Mouse (Mus musculus) testis, adult 2 months (tissue): Measurements from ENCODE around the gene Adgrv1. TPM values are rescaled to one million over a fixed set of nuclear protein-coding genes. Genes with fewer than 3 reads are reported as not detected.

Source experiments
- H3K27ac ChIP-seq: fragments of 200-500 bp; 2 replicates; pipeline ENCODE4 v1.5.1; 2012; ENCODE audit warnings: low read depth, low read length; ENCODE audit not compliant: control insufficient read depth, insufficient read depth
- H3K27me3 ChIP-seq: fragments of 200-500 bp; 2 replicates; pipeline ENCODE4 v1.6.1; 2012; ENCODE audit warnings: mild to moderate bottlenecking, low read length, moderate library complexity; ENCODE audit not compliant: control insufficient read depth, insufficient read depth
- H3K36me3 ChIP-seq: fragments of 200-500 bp; 2 replicates; pipeline ENCODE4 v1.6.1; 2012; ENCODE audit warnings: mild to moderate bottlenecking, low read length; ENCODE audit not compliant: control insufficient read depth, insufficient read depth
- H3K4me1 ChIP-seq: fragments of 200-500 bp; 2 replicates; pipeline ENCODE4 v1.6.1; 2012; ENCODE audit warnings: low read length; ENCODE audit not compliant: control insufficient read depth, insufficient read depth
- H3K4me3 ChIP-seq: fragments of 200-500 bp; 2 replicates; pipeline ENCODE4 v1.5.1; 2012; ENCODE audit warnings: low read depth, mild to moderate bottlenecking, low read length, moderate library complexity, mixed read lengths; ENCODE audit not compliant: control insufficient read depth
- CTCF ChIP-seq: fragments of 200-500 bp; IDR thresholded peaks from 2 replicates; pipeline ENCODE4 v1.5.1; 2012; ENCODE audit warnings: low read depth, mild to moderate bottlenecking, inconsistent platforms, low read length, moderate library complexity; ENCODE audit not compliant: control insufficient read depth, insufficient read depth, insufficient replicate concordance
- POLR2A ChIP-seq: fragments of 200-500 bp; IDR thresholded peaks from 2 replicates; pipeline ENCODE4 v1.6.1; 2012; ENCODE audit warnings: low read depth, mild to moderate bottlenecking, inconsistent platforms, low read length, moderate library complexity; ENCODE audit not compliant: control insufficient read depth
- polyA plus RNA-seq: library from polyadenylated mRNA; depleted of rRNA; stranded (reverse); fragments of >200 nt; gene quantifications from 2 replicates; pipeline ENCODE4 v1.2.3, GENCODE M21; 2012

Gene Adgrv1
- polyA plus RNA-seq, 1 experiment = 6.7 TPM

DNA sequence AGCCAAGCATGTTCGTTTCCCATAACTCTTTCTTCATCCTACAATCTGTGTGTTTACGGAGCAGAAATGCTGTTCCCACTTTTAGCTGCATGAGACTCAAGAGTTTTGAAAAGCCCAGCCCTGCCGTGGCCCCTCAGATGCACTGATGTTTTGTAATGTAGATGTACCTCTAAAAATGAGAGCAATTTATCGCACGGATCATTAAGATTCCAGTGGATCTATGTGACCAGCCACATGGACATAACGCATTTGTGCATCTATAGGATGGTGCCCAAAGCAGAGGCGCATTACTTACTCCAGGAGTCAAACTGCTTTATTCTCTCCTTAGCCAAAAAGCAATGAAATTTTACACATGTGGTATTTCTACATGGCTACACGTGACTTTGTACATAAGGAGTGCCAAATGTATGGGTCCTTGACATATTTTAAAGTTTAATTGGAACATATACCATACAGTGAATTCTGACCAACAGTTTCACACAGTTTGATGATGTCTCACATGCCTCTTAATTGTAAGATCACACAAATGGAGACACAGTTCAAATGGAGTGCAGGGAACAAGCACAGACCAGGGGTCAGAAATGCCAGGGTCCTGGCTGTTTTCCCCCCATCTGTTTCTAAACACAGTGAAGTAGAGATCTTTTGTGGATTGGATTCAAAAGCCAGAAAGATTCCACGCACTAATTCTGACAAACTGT lies 35.9 kb downstream of the Adgrv1 start:
- H3K27me3 ChIP-seq = no peaks in the 10 kb centered on the region
- TF ChIP-seq POLR2A (no peak), CTCF (no peak)
- H3K36me3 ChIP-seq = no peaks in the 10 kb centered on the region
- H3K27ac ChIP-seq = no peak overlapping the region
- no peak overlapping the region for H3K4me3 ChIP-seq
- H3K4me1 ChIP-seq = no peaks in the 10 kb centered on the region

GRCm38 (mm10) chr13:81578692-81579091 lies 54.3 kb downstream of the Adgrv1 start:
- TF ChIP-seq POLR2A = no peak
- no peak for TF ChIP-seq CTCF
- Histone ChIP-seq H3K4me1 (no peaks in the 10 kb centered on the region), H3K27ac (no peak overlapping the region), H3K27me3 (no peaks in the 10 kb centered on the region), H3K4me3 (no peak overlapping the region), H3K36me3 (no peaks in the 10 kb centered on the region)

GRCm38 (mm10) chr13:81570241-81570821 lies 62.6 kb downstream of the Adgrv1 start:
- TF ChIP-seq CTCF = no peak
- no peak overlapping the region for H3K27ac ChIP-seq
- no peak overlapping the region for H3K4me3 ChIP-seq
- H3K4me1 ChIP-seq = no peaks in the 10 kb centered on the region
- H3K27me3 ChIP-seq = no peaks in the 10 kb centered on the region
- H3K36me3 ChIP-seq = no peaks in the 10 kb centered on the region

- Histone ChIP-seq H3K27me3 (no peaks in the 10 kb centered on the region), H3K4me1 (no peaks in the 10 kb centered on the region), H3K27ac (no peak overlapping the region), H3K4me3 (no peak overlapping the region), H3K36me3 (no peaks in the 10 kb centered on the region)
- TF ChIP-seq CTCF (no peak), POLR2A (no peak)
Measured at GRCm38 (mm10) chr13:81550024-81550423, 82.9 kb downstream of the Adgrv1 start.

DNA sequence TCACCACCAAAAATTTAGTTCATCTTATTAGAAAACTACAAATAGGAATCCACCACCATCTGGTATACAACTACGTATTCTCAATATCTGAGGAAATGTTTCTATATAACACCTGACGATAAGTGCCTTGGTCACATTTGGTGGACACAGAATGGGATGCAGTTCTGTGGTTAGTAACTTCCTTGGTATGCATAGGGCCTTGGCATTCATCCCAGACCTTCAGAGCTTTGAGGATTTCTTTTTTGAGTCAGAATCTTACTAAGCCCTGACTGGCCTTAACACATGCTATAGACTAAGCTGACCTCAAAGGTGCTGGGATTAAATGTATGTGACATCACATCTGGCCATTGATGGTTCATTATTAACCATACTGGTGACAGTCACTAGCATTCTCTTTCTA lies 98.0 kb downstream of the Adgrv1 start:
- Histone ChIP-seq H3K27me3 (no peaks in the 10 kb centered on the region), H3K27ac (no peak overlapping the region), H3K4me3 (no peak overlapping the region), H3K4me1 (no peaks in the 10 kb centered on the region), H3K36me3 (no peaks in the 10 kb centered on the region)
- TF ChIP-seq CTCF (no peak), POLR2A (no peak)

- no peak overlapping the region for H3K4me3 ChIP-seq
- H3K27me3 ChIP-seq = no peaks in the 10 kb centered on the region
- no peaks in the 10 kb centered on the region for H3K36me3 ChIP-seq
- no peak for TF ChIP-seq POLR2A
- no peak for TF ChIP-seq CTCF
- H3K4me1 ChIP-seq = no peaks in the 10 kb centered on the region
- H3K27ac ChIP-seq = no peak overlapping the region
Measured at GRCm38 (mm10) chr13:81526687-81527086, 106.3 kb downstream of the Adgrv1 start.

DNA sequence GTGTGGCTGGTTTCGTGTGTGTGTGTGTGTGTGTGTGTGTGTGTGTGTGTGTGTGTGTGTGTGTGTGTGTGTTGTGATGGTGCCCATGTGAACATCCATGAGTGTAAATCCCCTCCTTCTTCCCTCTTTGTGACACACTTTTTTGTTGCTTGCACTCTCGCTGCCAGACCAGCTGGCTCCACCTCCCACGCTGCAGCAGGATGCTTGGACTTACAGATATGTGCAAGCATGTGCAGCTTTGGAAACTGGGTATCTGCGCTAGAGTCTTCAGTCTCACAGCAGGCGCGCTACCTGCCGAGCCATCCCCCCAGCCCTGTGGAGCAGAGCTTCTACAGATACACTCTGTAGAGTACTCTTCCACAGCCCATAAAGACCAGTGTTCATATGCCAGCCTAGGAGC lies 122.8 kb downstream of the Adgrv1 start:
- Histone ChIP-seq H3K4me3 (no peak overlapping the region), H3K27me3 (no peaks in the 10 kb centered on the region), H3K36me3 (no peaks in the 10 kb centered on the region), H3K4me1 (no peaks in the 10 kb centered on the region), H3K27ac (no peak overlapping the region)
- TF ChIP-seq CTCF (no peak), POLR2A (no peak)

DNA sequence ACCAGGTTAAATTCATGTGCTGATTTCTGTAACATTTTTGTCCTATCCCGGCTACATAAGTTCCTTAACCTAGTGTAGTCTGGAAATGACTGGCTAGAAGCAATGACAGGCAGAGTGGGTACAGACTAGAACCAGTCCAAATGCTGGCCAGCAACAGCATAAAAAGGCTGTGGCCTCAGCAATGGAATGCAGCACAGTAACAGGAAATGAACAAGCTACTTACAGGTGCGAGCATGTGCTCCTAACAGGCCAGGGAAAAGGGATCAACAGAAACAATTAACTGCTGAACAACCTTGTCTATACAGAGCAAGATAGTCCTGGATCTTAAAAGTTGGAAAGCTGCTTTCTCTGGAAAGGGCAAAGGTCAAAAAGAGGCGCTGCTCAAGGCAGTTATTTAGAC lies 135.9 kb downstream of the Adgrv1 start:
- H3K27ac ChIP-seq = no peak overlapping the region
- no peaks in the 10 kb centered on the region for H3K27me3 ChIP-seq
- peaks cover 2% of the 10 kb centered on the region; the same call in 1 of the 2 replicates for H3K4me1 ChIP-seq
- H3K36me3 ChIP-seq = no peaks in the 10 kb centered on the region
- TF ChIP-seq CTCF (no peak), POLR2A (no peak)
- no peak overlapping the region for H3K4me3 ChIP-seq
